Mouse (Mus musculus): ENCODE measurements around the gene Riiad1. TPM values are rescaled to one million over a fixed set of nuclear protein-coding genes. Genes with fewer than 3 reads are reported as not detected.

Riiad1 gene
- total RNA-seq, 2 experiments from 2014 or later, result 6.5 to 7.3 TPM

DNA sequence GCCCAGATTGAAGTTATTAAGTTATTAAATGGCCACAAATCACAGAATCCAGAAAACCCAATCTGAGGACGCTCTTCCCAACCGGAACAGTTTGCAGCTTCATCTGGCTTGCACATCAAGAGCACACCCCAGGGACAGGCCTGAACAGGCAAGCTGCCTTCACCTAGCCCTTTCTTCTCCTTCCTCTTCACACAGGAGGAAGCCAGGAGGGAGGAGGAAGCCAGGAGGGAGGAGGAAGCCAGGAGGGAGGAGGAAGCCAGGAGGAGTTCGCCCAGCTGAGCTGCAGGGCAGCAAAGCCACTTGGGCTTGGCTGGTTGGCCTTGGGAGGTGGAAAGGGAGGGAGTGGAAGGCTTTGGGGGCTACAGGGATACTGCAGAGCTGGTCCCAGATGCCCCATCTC is 11.2 kb downstream of the Riiad1 start:
- DNase-seq (ENCODE audit: low spot score in 2 of 2), result no peak
- intact Hi-C loops (cut with DNase I), result no loop called here

DNA sequence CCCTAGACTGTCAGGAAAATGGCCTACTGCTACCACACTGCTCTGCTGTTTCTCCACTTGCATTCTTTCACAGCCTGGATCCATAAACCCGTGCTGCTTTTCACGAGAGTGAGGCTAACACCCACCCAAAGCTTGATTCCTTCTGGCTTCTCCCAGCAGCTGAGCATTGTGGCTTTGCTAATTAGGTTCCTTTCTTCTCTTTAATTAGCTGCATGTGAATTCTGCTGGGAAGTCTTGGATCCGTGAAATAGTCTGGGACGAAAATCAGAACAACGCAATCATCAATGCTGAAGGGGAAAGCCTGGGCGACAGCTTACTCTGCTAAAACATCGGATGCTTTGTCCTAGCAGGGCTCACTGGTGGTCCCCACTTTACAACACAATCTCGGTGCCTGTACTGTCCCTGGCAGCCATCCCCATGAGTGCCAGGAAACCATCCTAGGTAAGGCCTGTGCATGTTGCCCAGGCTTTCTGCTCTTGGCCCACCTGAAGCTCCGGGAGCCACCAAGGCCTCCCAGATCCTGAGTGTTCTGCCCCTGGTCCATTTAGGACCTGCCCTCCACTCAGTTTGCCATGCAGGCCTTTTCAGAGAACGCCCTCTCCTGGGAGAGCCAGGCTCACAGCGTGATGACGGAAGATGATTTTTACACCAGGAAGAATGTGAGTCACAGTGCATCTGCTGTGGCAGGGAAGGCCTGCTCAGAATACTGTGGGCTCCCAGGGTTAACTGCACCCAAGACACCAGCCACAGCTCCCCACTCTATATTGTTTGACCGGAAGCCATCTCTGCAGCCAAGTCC is 14.3 kb downstream of the Riiad1 start:
- DNase-seq (ENCODE audit: low spot score in 2 of 2), result peak; percentile 76 to 91
- intact Hi-C loops (cut with DNase I), result no loop called here

DNA sequence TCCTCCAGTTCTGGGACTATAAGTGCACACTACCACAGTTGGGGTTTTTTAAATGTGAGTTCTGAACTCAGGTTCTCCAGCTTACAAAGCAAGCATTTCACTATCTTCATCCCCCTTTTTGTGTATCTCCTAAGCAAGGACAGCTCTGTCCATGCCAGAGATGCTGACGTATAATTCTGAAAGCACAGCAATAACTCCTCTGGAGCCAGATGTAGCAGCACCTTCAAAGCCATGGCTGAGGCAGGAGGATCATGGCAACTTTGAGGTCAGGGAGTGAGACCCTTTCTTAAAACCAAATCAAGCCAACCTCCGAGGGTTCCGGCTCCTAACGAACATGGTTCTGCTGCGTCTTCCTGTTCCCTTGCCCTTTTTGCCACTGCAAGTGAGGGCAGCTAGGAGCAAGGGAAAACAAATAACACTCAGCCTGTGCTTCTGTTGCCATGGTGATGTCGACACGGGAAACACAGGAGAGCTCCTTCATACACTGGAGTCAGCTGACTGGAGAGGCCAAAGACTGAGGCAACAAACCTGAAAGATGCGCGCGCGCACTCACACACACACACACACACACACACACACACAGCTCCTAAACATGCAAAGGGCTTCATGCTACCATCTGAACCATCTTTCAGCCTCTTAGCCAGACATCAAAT is 16.1 kb downstream of the Riiad1 start:
- intact Hi-C loops (cut with DNase I), result no loop called here
- no peak for DNase-seq (ENCODE audit: low spot score in 2 of 2)

DNA sequence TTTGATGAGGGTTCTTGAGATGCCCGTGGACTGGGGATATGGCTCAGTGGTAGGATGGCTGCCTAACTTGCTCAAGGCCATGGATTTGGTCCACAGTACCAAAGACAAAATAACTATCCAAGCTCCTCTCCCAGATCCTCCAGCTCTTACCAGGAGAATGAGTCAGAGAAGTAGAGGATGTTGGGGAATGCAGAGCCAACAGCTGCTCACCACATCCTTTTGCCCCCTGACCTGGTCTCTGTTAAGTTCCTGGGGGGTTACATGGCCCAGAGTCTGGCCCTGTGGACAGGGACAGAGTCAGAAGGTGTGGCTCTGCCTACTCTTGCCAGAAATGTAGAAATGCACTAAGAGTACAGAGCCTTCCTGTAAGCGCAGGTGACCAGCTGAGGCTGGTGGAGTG is 20.3 kb downstream of the Riiad1 start:
- no peak for DNase-seq (ENCODE audit: low spot score in 2 of 2)

DNA sequence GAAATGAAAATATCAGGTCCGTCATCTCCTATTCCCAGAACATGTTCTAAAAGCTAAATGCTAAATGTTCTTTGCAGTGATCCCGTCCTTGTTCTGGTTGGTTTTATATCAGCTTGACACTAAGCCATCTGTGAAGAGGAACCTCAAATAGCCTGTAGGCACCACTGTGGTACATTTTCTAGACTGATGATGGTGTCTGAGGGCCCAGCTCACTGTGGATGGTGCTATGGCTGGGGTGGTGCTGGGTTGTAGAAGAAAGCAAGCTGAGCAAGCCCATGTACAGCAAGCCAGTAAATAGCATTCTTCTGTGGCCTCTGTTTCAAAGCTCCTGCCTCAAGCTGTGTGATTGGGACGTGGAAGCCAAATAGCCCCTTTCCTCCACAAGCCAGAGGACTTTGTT is 23.1 kb downstream of the Riiad1 start:
- intact Hi-C loops (cut with DNase I), result loop anchor here (5.0 kb wide), 2 partner anchors 130 to 145 kb away; no protein-coding TSS in a partner anchor

More for the DNA sequence above, 20.3 kb downstream of the Riiad1 start:
- intact Hi-C loops (cut with DNase I), result loop anchor here (5.0 kb wide), 2 partner anchors 127 to 142 kb away; no protein-coding TSS in a partner anchor

DNA sequence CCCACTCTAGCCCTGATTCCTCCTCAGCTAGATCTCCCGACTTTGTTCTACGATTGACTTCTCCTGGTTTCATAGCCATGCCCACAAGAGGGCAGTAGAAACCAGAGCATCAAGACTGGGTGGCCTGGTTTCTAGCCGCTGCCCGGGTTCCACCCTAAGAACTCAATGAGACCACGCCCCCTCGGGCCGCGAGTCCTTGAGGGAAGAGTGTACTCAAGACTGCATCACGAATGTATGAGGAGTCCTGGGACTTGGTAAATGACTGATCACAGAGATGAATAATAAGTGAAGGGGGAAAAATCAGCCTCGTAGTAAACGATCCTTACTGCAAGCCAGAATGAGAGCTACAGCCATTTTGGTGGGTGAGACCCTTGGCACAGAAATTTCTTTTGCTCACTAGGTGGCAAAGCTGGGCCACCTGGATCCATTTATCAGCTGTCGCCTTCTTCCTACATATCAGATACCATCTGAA is 23.6 kb downstream of the Riiad1 start:
- intact Hi-C loops (cut with DNase I), result loop anchor here (1.0 to 5.0 kb wide), 3 partner anchors 46 to 146 kb away; no protein-coding TSS in a partner anchor
- DNase-seq (ENCODE audit: low spot score in 2 of 2), result peak; percentile 88 to 90

More for the DNA sequence above, 23.1 kb downstream of the Riiad1 start:
- no peak for DNase-seq (ENCODE audit: low spot score in 2 of 2)

DNA sequence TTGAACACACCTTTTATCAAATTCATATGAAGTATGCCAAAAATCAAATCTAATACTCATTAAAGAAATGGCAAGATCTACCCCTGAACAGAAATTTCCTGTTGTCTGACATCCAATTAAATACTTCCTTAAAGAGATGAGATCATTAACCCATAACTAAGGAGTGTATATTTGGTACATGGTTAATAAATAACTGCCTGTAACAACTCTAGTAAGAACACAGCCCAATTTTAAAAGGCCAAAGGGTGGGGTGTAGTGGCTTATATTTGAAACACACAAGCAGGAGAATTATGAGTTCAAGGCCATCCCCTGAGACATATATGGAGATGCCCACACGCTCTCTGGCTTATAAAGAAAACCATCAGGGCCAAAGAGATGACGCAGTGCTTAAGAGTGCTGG is 30.8 kb downstream of the Riiad1 start:
- intact Hi-C loops (cut with DNase I), result no loop called here
- DNase-seq (ENCODE audit: low spot score in 2 of 2), result no peak

DNA sequence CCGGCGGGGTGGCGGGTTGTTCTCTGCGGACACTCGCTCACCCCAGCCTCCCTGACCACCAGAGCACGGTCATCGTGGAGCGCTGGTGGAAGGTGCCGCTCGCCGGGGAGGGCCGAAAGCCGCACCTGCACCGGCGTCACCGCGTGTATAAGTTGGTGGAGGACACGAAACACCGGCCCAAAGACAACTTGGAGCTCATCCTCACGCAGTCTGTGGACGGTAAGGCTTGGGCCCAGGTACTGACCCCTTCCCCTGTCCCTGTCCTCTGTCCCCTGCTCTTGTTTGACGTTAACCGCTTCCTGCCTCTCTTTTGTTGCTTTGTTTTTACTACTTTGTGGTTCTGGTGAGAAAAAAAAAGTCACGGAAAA is 36.6 kb downstream of the Riiad1 start, which contains the start of gene Oaz3:
Gene Oaz3, minus strand, starts transcription at position 319 of the 368 bp plus-strand sequence.
- intact Hi-C loops (cut with DNase I), result loop anchor here (5.0 kb wide), 1 partner anchor 76 kb away; no protein-coding TSS in a partner anchor
- DNase-seq (ENCODE audit: low spot score in 2 of 2), result no peak

DNA sequence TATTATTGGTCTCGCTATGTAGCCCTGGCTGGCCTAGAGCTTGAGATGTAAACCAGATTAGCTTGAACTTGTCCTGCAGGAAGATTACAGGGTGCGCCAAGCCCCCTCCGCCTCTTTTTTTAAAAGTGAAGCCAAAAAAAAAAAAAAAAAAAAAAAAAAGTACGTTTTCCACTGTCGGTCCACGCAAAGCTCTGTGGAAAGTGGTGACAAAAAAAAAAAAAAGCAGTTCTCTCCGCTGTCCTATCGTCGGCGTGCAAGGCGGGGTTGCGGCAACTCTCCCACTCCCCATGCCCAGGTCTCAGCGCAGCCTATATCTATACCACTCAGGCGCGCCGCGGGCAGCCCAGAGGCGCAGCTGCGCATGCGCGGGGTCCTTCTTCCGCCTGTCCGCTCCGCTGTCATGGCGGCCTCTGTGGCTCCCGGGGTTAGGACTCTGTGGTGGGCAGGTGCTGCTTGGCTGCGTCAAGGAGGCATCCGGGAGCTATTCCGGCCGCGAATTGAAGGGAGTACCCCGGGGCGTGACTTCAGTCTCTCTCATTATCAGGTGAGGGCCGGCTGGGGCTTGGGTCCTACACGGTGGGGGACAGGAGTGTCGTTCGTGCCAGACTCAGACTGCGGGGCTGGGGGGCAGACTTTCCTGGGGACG is 37.1 kb downstream of the Riiad1 start, which contains the start of gene Mrpl9:
Gene Mrpl9, plus strand, starts transcription at position 368 of the 646 bp plus-strand sequence.
- DNase-seq (ENCODE audit: low spot score in 2 of 2), result peak; percentile 92 to 98
- intact Hi-C loops (cut with DNase I), result loop anchor here (5.0 kb wide), 1 partner anchor 76 kb away; no protein-coding TSS in a partner anchor

DNA sequence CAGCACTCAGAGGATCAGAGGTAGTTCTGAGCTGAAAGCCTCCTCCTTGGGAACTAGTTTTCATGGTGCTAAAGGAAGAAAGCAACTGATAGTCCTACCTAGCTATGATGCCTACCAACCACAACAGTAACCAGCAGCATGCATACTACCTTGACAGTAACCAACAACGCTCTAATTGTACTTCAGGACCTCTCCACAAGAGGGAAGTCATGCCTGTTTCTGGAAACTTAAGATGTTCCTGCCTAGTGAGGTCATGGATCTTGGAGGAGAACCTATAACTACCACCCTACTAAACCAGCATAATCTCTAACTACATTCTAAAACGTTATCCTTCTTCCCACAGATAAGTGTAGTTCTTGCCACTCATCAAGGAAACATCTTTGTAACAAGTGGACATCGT is 39.0 kb downstream of the Riiad1 start:
- intact Hi-C loops (cut with DNase I), result loop anchor here (5.0 kb wide), 1 partner anchor 74 kb away; no protein-coding TSS in a partner anchor
- DNase-seq (ENCODE audit: low spot score in 2 of 2), result peak in 1 of 2 experiments; percentile 56

DNA sequence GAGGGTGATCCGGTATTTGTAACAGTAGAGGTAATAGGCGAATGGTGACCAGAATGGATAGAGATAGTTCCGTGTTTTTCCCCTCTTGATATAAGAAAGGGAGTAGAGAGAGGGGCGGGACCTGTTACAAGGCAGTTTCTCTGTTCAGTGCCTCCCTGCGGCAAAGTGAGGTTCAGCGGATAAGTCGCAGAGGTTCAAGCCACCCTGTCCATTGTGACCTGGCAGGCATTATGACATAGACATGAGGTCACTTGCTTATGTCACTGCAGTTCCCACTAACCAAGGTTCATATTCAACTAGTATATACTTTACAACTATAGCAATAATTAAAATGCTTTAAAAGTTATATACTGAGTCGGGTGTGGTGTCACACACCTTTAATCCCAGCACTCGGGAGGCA is 43.7 kb downstream of the Riiad1 start:
- no peak for DNase-seq (ENCODE audit: low spot score in 2 of 2)
- intact Hi-C loops (cut with DNase I), result no loop called here

DNA sequence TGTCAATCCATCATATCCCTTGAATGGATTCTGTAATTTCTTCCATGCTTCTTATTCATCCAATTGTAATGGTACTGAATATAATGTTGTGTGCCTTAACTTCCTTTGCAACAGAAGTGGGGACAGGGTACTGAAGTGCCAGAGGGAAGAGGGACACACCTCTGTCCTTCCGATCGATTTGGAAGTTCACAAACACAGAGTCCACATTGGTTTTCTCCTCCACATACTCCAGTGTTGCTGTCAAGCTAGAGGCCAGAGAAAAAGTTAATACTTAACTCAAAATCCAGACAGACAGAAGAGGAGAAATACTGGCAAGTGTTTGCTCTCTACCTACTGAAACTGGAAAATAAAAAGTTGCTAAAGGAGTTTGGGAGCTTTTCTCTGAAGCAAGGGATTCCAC is 45.8 kb downstream of the Riiad1 start:
- DNase-seq (ENCODE audit: low spot score in 2 of 2), result no peak
- intact Hi-C loops (cut with DNase I), result no loop called here

DNA sequence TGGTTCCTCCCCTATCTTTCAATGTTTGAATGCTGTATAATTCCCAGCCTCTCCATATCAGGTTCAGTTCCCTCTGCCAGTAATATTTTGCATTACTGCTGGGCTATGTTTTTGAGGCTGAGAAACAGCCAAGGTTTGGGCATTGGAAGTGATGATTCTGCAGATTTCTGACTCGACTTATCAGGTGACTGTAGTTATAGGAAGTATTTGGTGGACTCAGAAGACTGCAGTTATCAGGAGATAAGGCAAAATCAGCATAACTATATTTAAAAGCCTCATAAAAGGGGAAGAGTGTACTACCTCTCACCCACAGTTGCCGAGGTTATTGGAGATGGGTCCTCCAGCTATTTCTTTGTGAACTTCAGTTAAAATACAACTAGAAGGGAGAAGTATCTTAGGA is 49.2 kb downstream of the Riiad1 start:
- DNase-seq (ENCODE audit: low spot score in 2 of 2), result no peak
- intact Hi-C loops (cut with DNase I), result no loop called here

Other genes starting within 250 kb of the Riiad1 start
- not detected for gene Gm4778, start 216.3 kb downstream of the Riiad1 start, total RNA-seq (2021)
- gene Them4, start 170.3 kb downstream of the Riiad1 start, total RNA-seq (2021), result 10 to 100 TPM; 20.1 to 23.3 TPM
- gene Them5, start 138.2 kb downstream of the Riiad1 start, total RNA-seq (2021), result not detected
- gene C2cd4d, start 117.9 kb downstream of the Riiad1 start, total RNA-seq (2021), result under 1 TPM in 1 of 2 experiments, not detected in 1; 0.59 TPM
- gene Rorc, start 107.5 kb downstream of the Riiad1 start, total RNA-seq (2021), result under 1 TPM; 0.25 to 0.51 TPM
- gene Lingo4, start 81.8 kb downstream of the Riiad1 start, total RNA-seq (2021), result 1 to 10 TPM in 1 of 2 experiments, under 1 TPM in 1; 0.70 to 1.1 TPM
- gene Tdrkh, start 67.1 kb downstream of the Riiad1 start, total RNA-seq (2021), result 10 to 100 TPM; 35.2 to 36.0 TPM
- 10 to 100 TPM; 38.3 to 40.0 TPM for gene Mrpl9, start 37.0 kb downstream of the Riiad1 start, total RNA-seq (2021)
- not detected for gene Oaz3, start 36.4 kb downstream of the Riiad1 start, total RNA-seq (2021)
- gene Celf3, start 2.0 kb downstream of the Riiad1 start, total RNA-seq (2021), result 100 to 1,000 TPM; 207 to 232 TPM
- 10 to 100 TPM; 79.6 to 81.8 TPM for gene Snx27, start 102.4 kb upstream of the Riiad1 start, total RNA-seq (2021)
- gene Gm10972, start 162.8 kb upstream of the Riiad1 start, total RNA-seq (2021), result not detected
- 1 to 10 TPM; 1.4 to 2.0 TPM for gene Tuft1, start 178.5 kb upstream of the Riiad1 start, total RNA-seq (2021)
- not detected for gene Selenbp2, start 213.2 kb upstream of the Riiad1 start, total RNA-seq (2021)